Mouse (Mus musculus) intestine, embryonic 16.5 days (tissue): ENCODE measurements at regions not wholly inside any gene's neighbourhood (a gene's known extent, or its start where the extent isn't known, plus 50 kb on each side); places are given as distances from the start of the nearest gene placed in this dataset.

ENCODE experiments used
- ATAC-seq: fragments of 200-750 bp; cut with Nextera tagmentation; 2 replicates; pipeline ENCODE4 v1.8.0; 2017; ENCODE audit warnings: moderate TSS enrichment, moderate library complexity
- H3K27ac ChIP-seq: fragments of 300-500 bp; sonication (generic); 2 replicates; pipeline ENCODE4 v1.5.1; 2014; ENCODE audit warnings: mild to moderate bottlenecking, low read length
- H3K27me3 ChIP-seq: fragments of 300-500 bp; sonication (generic); replicated peaks from 2 replicates; pipeline ENCODE4 v1.6.1; 2014; ENCODE audit warnings: low read length, control low read depth, mixed read lengths; ENCODE audit not compliant: control insufficient read depth, insufficient read depth
- H3K36me3 ChIP-seq: fragments of 300-500 bp; sonication (generic); 2 replicates; pipeline ENCODE4 v1.6.1; 2014; ENCODE audit warnings: low read length, control low read depth; ENCODE audit not compliant: control insufficient read depth, insufficient read depth
- H3K4me1 ChIP-seq: fragments of 300-500 bp; sonication (generic); 2 replicates; pipeline ENCODE4 v1.6.1; 2014; ENCODE audit warnings: low read length, control low read depth, mixed read lengths; ENCODE audit not compliant: control insufficient read depth, insufficient read depth
- H3K4me2 ChIP-seq: fragments of 300-500 bp; sonication (generic); 2 replicates; pipeline ENCODE4 v1.6.1; 2014; ENCODE audit warnings: low read depth, low read length, control low read depth
- H3K4me3 ChIP-seq: fragments of 300-500 bp; sonication (generic); 2 replicates; pipeline ENCODE4 v1.5.1; 2014; ENCODE audit warnings: mild to moderate bottlenecking, low read length
- H3K9ac ChIP-seq: fragments of 300-500 bp; sonication (generic); 2 replicates; pipeline ENCODE4 v1.6.1; 2014; ENCODE audit warnings: low read depth, low read length
- H3K9me3 ChIP-seq: fragments of 300-500 bp; sonication (generic); 2 replicates; pipeline ENCODE4 v1.6.1; 2016; ENCODE audit warnings: low read length, control low read depth; ENCODE audit not compliant: control insufficient read depth
- WGBS: fragments of 180-500 bp; shearing (Covaris S2); extraction: QIAGEN DNeasy Blood & Tissue Kit; methylation state at CpG from one replicate; pipeline ENCODE4 v1.1.7; 2014; 5-methylcytosine and 5-hydroxymethylcytosine counted together

DNA sequence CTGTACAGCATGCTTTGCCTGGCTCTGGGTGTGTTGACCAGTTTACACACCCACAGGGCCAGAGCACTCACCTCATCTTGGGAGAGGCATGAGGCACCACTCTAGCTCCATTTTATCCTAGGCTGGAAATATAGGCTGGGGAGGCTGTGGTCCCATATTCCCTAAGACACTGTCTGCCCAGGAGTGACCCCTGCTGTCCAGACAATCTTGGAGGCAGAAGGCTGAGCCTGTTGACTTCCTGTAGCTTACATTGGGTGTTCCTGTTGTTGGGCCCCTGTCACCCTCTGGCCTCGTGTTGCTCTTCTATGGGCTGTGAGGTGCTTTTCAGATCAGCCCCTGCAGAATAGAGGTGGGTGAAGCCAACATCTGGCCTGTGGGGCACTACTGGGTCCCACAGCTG lies 112.3 kb downstream of the Pja1 start:
- WGBS, result 29% methylated on average over 1 of the region's 1 CpGs
- Histone ChIP-seq H3K27ac (no peak overlapping the region), H3K4me1 (no peaks in the 10 kb centered on the region), H3K36me3 (no peaks in the 10 kb centered on the region), H3K4me3 (no peak overlapping the region), H3K9me3 (no peaks in the 10 kb centered on the region), H3K27me3 (peaks cover 6% of the 10 kb centered on the region), H3K9ac (no peak overlapping the region), H3K4me2 (no peak overlapping the region)
- ATAC-seq, result 0 out of 2 replicates have a peak, but pooled peaks have one; percentile 16

DNA sequence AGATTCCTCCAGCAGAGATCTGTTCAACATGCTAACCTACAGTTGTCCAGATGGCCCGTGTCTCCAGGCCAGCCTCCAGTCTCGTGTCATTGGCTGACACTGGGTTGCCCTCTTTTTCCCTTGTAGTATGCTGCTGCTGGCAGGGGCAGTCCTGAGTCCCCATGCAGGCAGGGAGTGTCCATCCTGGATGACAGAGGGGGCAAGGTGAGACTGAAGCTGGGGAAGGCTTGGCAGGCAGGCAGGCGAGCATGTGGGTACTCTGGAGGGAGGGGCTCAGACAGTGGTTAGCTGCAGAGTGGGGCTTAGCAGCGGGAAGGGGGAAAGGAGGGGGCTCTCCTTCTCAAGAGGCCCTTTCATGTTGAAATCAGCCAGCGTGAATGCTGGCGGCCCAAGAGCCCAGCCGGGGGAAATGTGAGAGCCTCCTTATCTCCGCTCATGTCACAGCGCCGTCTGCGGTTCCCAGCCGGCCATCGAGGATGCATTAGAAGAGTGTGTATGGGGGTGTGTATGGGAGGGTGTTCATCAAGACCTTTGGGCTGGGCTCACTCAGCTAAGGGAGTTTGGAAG lies 112.9 kb downstream of the Pja1 start:
- peaks cover under 1% of the 10 kb centered on the region for H3K27me3 ChIP-seq
- no peak overlapping the region for H3K27ac ChIP-seq
- peak; percentile 33; the same call in 1 of the 2 replicates for ATAC-seq
- WGBS, result 38% methylated on average over 13 of the region's 13 CpGs
- H3K4me1 ChIP-seq, result no peaks in the 10 kb centered on the region
- H3K4me2 ChIP-seq, result no peak overlapping the region
- no peaks in the 10 kb centered on the region for H3K36me3 ChIP-seq
- H3K9me3 ChIP-seq, result no peaks in the 10 kb centered on the region
- no peak overlapping the region for H3K4me3 ChIP-seq
- no peak overlapping the region for H3K9ac ChIP-seq

DNA sequence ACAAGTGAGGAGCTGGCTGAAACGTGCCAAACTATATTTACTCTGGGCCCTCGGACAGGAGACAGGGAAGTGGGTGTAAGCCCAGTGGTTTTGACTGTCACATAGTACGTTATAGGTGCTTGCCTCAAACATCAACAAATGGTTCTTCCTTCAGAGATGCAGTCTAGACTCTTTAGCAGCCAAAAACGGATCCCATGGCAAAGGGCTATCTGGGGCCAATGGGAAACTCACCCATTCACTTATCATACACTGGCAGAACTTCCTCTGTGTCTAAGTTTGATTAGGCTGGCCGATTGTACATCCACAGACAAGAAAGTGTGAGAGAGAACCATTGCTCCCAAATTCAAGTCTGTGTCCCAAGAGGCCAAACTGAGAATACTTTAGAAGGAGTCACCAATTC lies 115.9 kb downstream of the Pja1 start:
- no peak for ATAC-seq
- Histone ChIP-seq H3K4me2 (no peak overlapping the region), H3K27me3 (no peaks in the 10 kb centered on the region; the same call in none of the 2 replicates), H3K4me1 (no peaks in the 10 kb centered on the region), H3K4me3 (no peak overlapping the region), H3K9ac (no peak overlapping the region), H3K27ac (no peak overlapping the region), H3K36me3 (no peaks in the 10 kb centered on the region), H3K9me3 (no peaks in the 10 kb centered on the region)
- WGBS, result 73% methylated on average over 5 of the region's 5 CpGs

DNA sequence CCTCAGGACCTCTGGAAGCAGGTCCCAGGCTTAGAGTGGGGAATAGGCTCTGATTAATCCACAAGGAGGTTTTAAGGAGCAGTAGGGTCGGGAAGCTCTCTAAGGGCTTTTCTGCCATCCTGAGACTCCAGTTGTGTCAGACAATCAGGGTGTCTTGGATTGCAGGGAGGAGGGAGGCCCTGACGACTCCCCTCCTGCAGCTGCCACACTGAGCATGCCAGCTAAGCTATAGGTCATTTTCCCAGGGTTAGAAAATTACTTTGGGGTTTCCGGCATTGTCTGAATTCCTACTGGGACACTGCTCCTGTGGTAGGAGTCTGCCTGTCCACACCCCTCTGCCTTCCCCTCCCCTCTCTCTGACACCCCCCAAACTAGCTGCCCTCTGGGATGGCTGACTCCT lies 120.8 kb downstream of the Pja1 start:
- Histone ChIP-seq H3K27ac (no peak overlapping the region), H3K9me3 (no peaks in the 10 kb centered on the region), H3K9ac (no peak overlapping the region), H3K27me3 (peaks cover 3% of the 10 kb centered on the region; the same call in 1 of the 2 replicates), H3K4me3 (no peak overlapping the region), H3K4me1 (no peaks in the 10 kb centered on the region), H3K4me2 (no peak overlapping the region), H3K36me3 (no peaks in the 10 kb centered on the region)
- 53% methylated on average over 3 of the region's 3 CpGs for WGBS
- no peak for ATAC-seq

DNA sequence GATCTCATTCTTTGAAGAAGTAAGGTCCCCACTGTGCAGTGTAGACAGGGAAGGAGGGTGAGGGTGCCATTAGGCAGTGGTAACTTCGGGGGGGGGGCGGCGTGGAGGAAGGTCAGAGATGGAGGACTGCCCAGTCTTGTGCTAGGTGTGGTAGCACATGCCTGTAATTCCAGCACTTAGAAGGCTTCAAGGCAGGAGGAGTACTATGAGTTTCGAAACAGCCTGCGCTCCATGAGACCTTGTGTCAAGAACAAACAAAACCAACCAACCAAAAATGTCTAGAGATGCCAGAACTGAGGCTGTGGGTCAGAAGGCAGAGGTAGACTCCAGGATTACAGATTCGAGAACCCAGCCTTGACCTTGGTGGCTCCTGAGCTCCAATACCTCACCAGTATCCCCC lies 130.8 kb downstream of the Pja1 start:
- H3K27me3 ChIP-seq, result no peaks in the 10 kb centered on the region
- H3K4me3 ChIP-seq, result no peak overlapping the region
- ATAC-seq, result no peak
- WGBS, result 86% methylated on average over 6 of the region's 6 CpGs
- no peaks in the 10 kb centered on the region for H3K9me3 ChIP-seq
- H3K9ac ChIP-seq, result no peak overlapping the region
- no peak overlapping the region for H3K4me2 ChIP-seq
- no peak overlapping the region for H3K27ac ChIP-seq
- peaks cover 10% of the 10 kb centered on the region for H3K4me1 ChIP-seq
- H3K36me3 ChIP-seq, result no peaks in the 10 kb centered on the region

DNA sequence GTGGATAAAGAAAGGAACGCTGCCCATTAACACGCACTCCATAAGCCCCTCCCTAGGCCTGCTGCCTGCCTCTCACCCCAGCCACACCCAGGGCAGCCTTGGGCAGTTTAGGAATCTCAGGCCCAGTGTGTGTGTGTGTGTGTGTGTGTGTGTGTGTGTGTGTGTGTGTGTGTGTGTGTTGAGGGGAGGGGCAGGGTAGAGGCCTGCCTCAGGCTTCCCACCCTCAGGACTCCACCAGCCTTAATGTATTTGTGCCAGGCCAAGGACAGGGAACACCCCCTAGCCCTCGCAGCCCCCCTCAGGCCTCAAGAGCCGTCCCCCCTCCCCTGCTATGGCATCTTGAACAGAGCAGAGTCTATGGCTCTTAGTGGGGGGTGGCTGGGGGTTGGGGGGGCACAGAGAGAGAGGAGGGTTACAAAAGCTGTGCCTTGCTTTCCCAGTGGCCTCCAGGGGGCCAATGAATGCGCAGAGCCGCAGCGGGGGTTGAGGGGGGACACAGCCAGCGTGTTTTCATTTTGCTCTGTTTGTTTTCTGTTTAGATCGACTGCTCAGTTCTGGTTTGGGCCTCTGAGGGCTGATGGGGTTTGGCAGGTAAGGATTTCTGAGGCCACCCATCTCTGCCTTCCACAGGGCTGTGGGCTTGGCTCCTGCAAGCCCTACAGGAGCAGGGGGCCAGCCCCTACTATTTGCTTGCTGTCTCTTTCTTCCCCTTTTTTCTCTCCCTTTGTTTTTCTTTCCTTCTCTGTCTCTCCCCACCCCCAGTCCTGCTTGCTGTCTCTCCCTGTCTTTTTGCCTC lies 131.8 kb downstream of the Pja1 start:
- H3K4me2 ChIP-seq, result no peak overlapping the region
- H3K4me3 ChIP-seq, result no peak overlapping the region
- no peaks in the 10 kb centered on the region for H3K27me3 ChIP-seq
- no peaks in the 10 kb centered on the region for H3K36me3 ChIP-seq
- H3K27ac ChIP-seq, result no peak overlapping the region; the same call in 1 of the 2 replicates
- no peaks in the 10 kb centered on the region for H3K9me3 ChIP-seq
- H3K4me1 ChIP-seq, result peaks cover 10% of the 10 kb centered on the region
- 31% methylated on average over 5 of the region's 9 CpGs for WGBS
- ATAC-seq, result peak; percentile 27; the same call in 1 of the 2 replicates
- H3K9ac ChIP-seq, result no peak overlapping the region

DNA sequence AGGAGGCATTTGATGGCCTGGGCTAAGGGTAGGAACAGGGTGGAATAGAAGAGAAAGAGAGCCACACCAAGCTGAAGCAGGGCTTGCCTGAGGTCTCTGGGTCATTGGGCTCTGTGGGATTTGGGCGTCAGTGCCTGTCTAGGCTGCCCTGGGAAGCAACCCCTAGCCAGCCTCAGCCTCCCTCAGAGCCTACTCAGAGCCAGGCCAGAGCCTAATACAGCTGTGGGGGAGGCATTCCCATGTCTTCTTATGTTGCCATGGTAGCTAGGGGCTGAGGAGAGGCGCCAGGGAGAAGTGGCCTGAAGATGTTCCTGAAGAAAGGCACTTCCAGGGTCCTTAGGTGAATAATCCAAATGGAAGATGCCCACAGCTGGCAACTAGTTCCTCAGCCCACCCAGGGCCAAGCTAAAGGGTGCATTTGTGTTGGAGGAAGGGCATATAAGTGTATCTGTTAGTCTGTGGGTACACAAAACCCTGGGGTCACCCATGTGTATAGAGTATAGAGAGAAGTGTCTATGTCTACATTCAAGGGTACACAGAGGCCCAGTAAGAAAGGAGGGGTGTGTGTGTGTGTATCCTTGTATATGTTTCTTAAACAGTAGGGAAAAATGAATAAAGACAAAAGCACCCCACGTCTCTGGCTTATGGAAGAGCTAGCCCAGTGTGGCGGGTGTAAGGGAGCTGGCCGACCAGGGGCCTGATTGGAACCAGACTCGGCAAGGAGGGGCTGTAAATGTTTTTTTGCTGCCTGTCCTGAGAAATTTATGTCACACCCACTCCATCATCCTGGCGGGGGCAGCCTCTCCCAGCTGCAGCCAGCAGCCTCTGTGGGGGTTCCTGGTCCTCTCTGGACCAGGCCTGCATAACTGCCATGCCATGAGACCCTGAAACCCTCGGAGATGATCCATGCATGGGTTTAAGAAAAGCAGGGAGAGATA lies 134.2 kb downstream of the Pja1 start:
- H3K36me3 ChIP-seq, result no peaks in the 10 kb centered on the region
- no peaks in the 10 kb centered on the region for H3K9me3 ChIP-seq
- peaks cover 10% of the 10 kb centered on the region for H3K4me1 ChIP-seq
- whole genome bisulfite sequencing, result 56% methylated on average over 8 of the region's 8 CpGs
- no peak for ATAC-seq
- H3K27me3 ChIP-seq, result no peaks in the 10 kb centered on the region
- H3K4me3 ChIP-seq, result no peak overlapping the region
- no peak overlapping the region for H3K4me2 ChIP-seq
- no peak overlapping the region for H3K27ac ChIP-seq
- H3K9ac ChIP-seq, result no peak overlapping the region

DNA sequence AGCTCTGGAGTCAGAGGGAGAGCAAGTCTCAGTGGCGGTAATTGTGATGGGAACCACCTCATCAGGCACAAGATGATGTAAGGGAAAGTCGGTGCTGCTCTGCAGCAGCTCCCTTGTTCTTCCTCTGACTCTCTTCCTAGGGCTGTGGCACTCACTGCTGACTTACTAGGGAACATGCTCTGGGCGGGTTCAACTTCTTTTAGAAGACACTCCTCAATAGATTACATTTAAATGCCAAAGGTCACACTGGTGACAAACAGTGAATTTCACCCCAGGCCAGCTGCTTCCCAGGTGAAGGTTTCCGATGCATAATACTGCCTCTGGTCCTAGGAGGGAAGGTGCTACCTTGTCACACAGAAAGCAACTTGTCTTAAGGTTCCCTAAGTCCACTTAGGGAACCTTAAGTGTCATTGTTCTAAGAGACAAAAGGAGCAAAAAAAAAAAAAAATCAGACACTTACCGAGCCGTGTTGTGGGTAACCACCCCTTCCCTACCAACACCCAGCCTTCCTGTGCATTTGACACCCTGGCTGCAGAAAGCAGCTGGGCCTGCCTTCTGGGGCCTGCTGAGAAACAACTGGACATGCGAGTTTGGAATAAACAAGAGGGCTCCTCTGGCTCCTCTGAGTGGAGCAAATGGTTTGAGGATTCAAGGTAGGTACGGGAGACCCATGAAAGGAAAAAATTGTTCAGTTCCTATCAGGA lies 135.0 kb downstream of the Pja1 start:
- ATAC-seq, result peak; percentile 72
- Histone ChIP-seq H3K4me3 (no peak overlapping the region), H3K36me3 (no peaks in the 10 kb centered on the region), H3K27ac (no peak overlapping the region), H3K4me1 (peaks cover 10% of the 10 kb centered on the region), H3K4me2 (no peak overlapping the region), H3K27me3 (no peaks in the 10 kb centered on the region), H3K9me3 (no peaks in the 10 kb centered on the region), H3K9ac (no peak overlapping the region)
- WGBS, result 50% methylated on average over 8 of the region's 8 CpGs

DNA sequence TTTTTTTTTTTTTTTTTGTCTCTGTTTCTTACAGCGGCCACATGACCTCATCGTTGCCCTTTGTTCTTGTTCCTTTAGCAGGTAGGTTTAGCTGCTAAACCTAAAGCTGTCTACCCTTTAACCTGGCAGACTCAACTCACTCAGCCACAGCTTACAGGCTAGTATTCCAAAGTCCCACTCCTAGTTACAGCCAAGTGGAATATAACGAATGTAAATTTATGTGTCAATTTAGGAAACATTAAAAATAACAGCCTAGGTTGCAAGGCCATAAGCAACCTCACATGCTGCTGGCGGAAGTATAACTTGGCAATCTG lies 138.7 kb downstream of the Pja1 start:
- Histone ChIP-seq H3K9me3 (no peaks in the 10 kb centered on the region), H3K36me3 (no peaks in the 10 kb centered on the region), H3K9ac (no peak overlapping the region), H3K4me2 (no peak overlapping the region), H3K27me3 (no peaks in the 10 kb centered on the region), H3K4me1 (peaks cover 5% of the 10 kb centered on the region; the same call in 1 of the 2 replicates), H3K4me3 (no peak overlapping the region), H3K27ac (no peak overlapping the region)
- ATAC-seq, result 0 out of 2 replicates have a peak, but pooled peaks have one; percentile 34
- WGBS, result 57% methylated on average over 4 of the region's 4 CpGs
